Mouse (Mus musculus) intestine, embryonic 14.5 days (tissue): ENCODE measurements around the gene Vmn1r3. TPM values are rescaled to one million over a fixed set of nuclear protein-coding genes. Genes with fewer than 3 reads are reported as not detected.
"Not testable (repeated sequence)": the region's sequence is repeated elsewhere in the genome, so short reads cannot be mapped to it uniquely, and the experiment has no call there.

ENCODE experiments used
- ATAC-seq: fragments of 200-750 bp; cut with Nextera tagmentation; replicated peaks from 2 replicates; pipeline ENCODE4 v1.8.0; 2017; ENCODE audit warnings: low read depth, moderate number of reproducible peaks, moderate TSS enrichment, moderate library complexity; ENCODE audit not compliant: low FRiP score, low TSS enrichment
- DNase-seq: peaks from one replicate; pipeline ENCODE4 v3.0.0-alpha.2; 2018; ENCODE audit warnings: low spot score
- H3K27ac ChIP-seq: fragments of 300-500 bp; sonication (generic); 2 replicates; pipeline ENCODE4 v1.5.1; 2014; ENCODE audit warnings: low read depth, mild to moderate bottlenecking, control low read depth
- H3K27me3 ChIP-seq: fragments of 300-500 bp; sonication (generic); replicated peaks from 2 replicates; pipeline ENCODE4 v1.6.1; 2014; ENCODE audit warnings: low read length, control low read depth; ENCODE audit not compliant: control insufficient read depth, insufficient read depth
- H3K36me3 ChIP-seq: fragments of 300-500 bp; sonication (generic); 2 replicates; pipeline ENCODE4 v1.6.1; 2014; ENCODE audit warnings: low read length, control low read depth; ENCODE audit not compliant: control insufficient read depth, insufficient read depth
- H3K4me1 ChIP-seq: fragments of 300-500 bp; sonication (generic); replicated peaks from 2 replicates; pipeline ENCODE4 v1.6.1; 2014; ENCODE audit warnings: low read length, control low read depth, mixed read lengths; ENCODE audit not compliant: control insufficient read depth, insufficient read depth
- H3K4me2 ChIP-seq: fragments of 300-500 bp; sonication (generic); 2 replicates; pipeline ENCODE4 v1.6.1; 2014; ENCODE audit warnings: low read length
- H3K4me3 ChIP-seq: fragments of 300-500 bp; sonication (generic); 2 replicates; pipeline ENCODE4 v1.5.1; 2014; ENCODE audit warnings: low read depth, low read length, control low read depth, mixed read lengths
- H3K9ac ChIP-seq: fragments of 300-500 bp; sonication (generic); 2 replicates; pipeline ENCODE4 v1.6.1; 2014; ENCODE audit warnings: mild to moderate bottlenecking, low read length
- H3K9me3 ChIP-seq: fragments of 300-500 bp; sonication (generic); 2 replicates; pipeline ENCODE4 v1.6.1; 2016; ENCODE audit warnings: low read length, control low read depth; ENCODE audit not compliant: control insufficient read depth
- WGBS: fragments of 180-500 bp; shearing (Covaris S2); extraction: QIAGEN DNeasy Blood & Tissue Kit; methylation state at CpG from one replicate; pipeline ENCODE4 v1.1.7; 2014; 5-methylcytosine and 5-hydroxymethylcytosine counted together
- polyA plus RNA-seq: library from polyadenylated mRNA; unstranded; fragments of >200 nt; fragmentation: Nextera tagmentation; extraction: Ambion mirVana; gene quantifications from 2 replicates; pipeline ENCODE4 v1.2.1, GENCODE M21; 2014

The Vmn1r3 gene
- polyA plus RNA-seq, 1 experiment from 2014 or later = not detected

GRCm38 (mm10) chr4:3223483-3224209, 38.5 kb upstream of the Vmn1r3 start:
- not testable (repeated sequence) for H3K36me3 ChIP-seq, DNase-seq, ATAC-seq, H3K9me3 ChIP-seq, H3K27ac ChIP-seq, H3K4me3 ChIP-seq, H3K27me3 ChIP-seq, H3K4me2 ChIP-seq, H3K9ac ChIP-seq, H3K4me1 ChIP-seq
- WGBS = 71% methylated on average over 5 of the region's 9 CpGs

GRCm38 (mm10) chr4:3216382-3216781, 31.2 kb upstream of the Vmn1r3 start:
- DNase-seq, H3K4me2 ChIP-seq, H3K27ac ChIP-seq, ATAC-seq, H3K4me3 ChIP-seq, H3K27me3 ChIP-seq, H3K9me3 ChIP-seq, H3K36me3 ChIP-seq, H3K4me1 ChIP-seq, H3K9ac ChIP-seq: not testable (repeated sequence)
- 77% methylated on average over 2 of the region's 2 CpGs for whole genome bisulfite sequencing

- not testable (repeated sequence) for DNase-seq, H3K4me1 ChIP-seq, H3K9me3 ChIP-seq, H3K4me3 ChIP-seq, H3K36me3 ChIP-seq, H3K9ac ChIP-seq, H3K27me3 ChIP-seq, ATAC-seq, H3K4me2 ChIP-seq, H3K27ac ChIP-seq
- WGBS = 58% methylated on average over 3 of the region's 4 CpGs
Measured at GRCm38 (mm10) chr4:3213349-3213748, 28.2 kb upstream of the Vmn1r3 start.

DNA sequence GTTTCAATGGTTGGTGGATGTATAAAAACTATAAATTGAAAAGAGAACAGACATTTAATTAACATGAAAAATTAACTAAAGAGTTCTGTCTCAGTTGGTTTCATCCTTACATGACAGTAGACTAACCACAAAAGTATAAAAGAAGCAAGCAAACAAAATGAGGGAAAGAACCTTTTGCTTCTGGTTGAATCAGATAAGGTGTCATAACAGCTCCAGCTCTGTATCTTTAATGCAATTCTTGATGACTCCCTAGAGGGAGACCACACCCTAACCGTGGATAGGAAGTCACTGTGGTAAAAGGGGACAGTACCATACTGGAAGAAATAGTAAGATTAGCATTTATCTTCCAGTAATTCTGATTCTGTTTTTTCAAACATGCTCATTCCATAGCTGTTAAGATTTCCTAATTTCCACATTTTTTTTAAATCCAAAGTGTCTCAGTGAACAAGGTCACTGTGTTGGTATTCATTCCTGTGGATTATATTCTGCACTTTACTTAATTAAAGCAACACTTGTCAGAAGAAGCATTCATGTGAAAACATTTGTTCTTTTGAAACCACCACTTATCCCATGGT, 24.6 kb upstream of the Vmn1r3 start:
- H3K4me1 ChIP-seq, H3K9ac ChIP-seq, H3K27ac ChIP-seq, H3K4me2 ChIP-seq, ATAC-seq, H3K27me3 ChIP-seq, H3K36me3 ChIP-seq, H3K4me3 ChIP-seq, H3K9me3 ChIP-seq, DNase-seq: not testable (repeated sequence)
- WGBS = 75% methylated on average over 1 of the region's 1 CpGs

GRCm38 (mm10) chr4:3176746-3177490, 8.2 kb downstream of the Vmn1r3 start:
- H3K27me3 ChIP-seq, DNase-seq, H3K9ac ChIP-seq, ATAC-seq, H3K4me2 ChIP-seq, H3K4me1 ChIP-seq, H3K4me3 ChIP-seq, H3K27ac ChIP-seq, H3K36me3 ChIP-seq, H3K9me3 ChIP-seq: not testable (repeated sequence)
- WGBS = 88% methylated on average over 10 of the region's 10 CpGs

GRCm38 (mm10) chr4:3176195-3176594, 9.0 kb downstream of the Vmn1r3 start:
- not testable (repeated sequence) for H3K4me3 ChIP-seq, H3K27me3 ChIP-seq, ATAC-seq, H3K27ac ChIP-seq, DNase-seq, H3K9ac ChIP-seq, H3K36me3 ChIP-seq, H3K9me3 ChIP-seq, H3K4me2 ChIP-seq, H3K4me1 ChIP-seq
- 94% methylated on average over 6 of the region's 6 CpGs for WGBS

DNA sequence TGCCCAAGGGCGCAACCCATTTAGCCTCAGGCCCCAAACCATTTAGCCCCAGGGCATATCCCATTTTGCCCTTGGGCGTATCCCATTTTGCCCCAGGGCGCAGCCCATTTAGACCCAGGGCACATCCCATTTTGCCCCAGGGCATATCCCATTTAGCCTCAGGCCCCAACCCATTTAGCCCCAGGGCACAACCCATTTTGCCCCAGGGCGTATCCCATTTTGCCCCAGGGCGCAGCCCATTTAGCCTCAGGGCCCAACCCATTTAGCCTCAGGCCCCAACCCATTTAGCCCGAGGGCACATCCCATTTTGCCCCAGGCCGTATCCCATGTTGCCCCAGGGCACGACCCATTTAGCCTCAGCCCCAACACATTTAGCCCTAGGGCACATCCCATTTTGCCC, 9.4 kb downstream of the Vmn1r3 start:
- not testable (repeated sequence) for H3K36me3 ChIP-seq, H3K4me3 ChIP-seq, ATAC-seq, H3K4me1 ChIP-seq, H3K9me3 ChIP-seq, H3K27me3 ChIP-seq, H3K27ac ChIP-seq, H3K4me2 ChIP-seq, DNase-seq, H3K9ac ChIP-seq
- 90% methylated on average over 6 of the region's 8 CpGs for WGBS

DNA sequence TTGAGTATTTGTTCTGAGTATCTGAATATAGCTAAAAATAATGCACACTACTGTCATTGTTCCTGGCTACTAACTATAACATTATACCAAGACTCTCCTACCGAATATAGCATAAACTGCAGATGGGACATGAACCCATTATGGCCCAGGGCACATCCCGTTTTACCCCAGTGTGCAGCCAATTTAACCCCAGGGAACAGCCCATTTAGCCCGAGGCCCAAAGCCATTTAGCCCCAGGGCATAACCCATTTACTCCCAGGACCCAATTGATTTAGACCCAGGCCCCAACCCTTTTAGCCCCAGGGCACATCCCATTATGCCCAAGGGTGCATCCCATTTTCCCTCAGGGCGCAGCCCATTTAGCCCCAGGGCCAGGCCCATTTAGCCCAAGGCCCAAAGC, 10.6 kb downstream of the Vmn1r3 start:
- H3K27me3 ChIP-seq, H3K27ac ChIP-seq, H3K36me3 ChIP-seq, H3K4me1 ChIP-seq, H3K4me3 ChIP-seq, DNase-seq, H3K9ac ChIP-seq, H3K4me2 ChIP-seq, H3K9me3 ChIP-seq, ATAC-seq: not testable (repeated sequence)
- WGBS = 72% methylated on average over 4 of the region's 4 CpGs
